Mouse (Mus musculus) left cerebral cortex, adult 8-10 months (tissue): Measurements from ENCODE around the gene Sost. TPM values are rescaled to one million over a fixed set of nuclear protein-coding genes. Genes with fewer than 3 reads are reported as not detected.
A peak's percentile ranks its signal among the peaks of the same experiment; 100 is the strongest.
"Not testable (repeated sequence)": the region's sequence is repeated elsewhere in the genome, so short reads cannot be mapped to it uniquely, and the experiment has no call there.

Experiments used
- DNase-seq, 2 experiments: peaks; one replicate each; pipeline ENCODE4 v3.0.0; 2022; ENCODE audit warnings: low spot score in 2 of 2
- total RNA-seq, 4 experiments: library from RNA; stranded (reverse); gene quantifications; 2 replicates each; pipeline ENCODE4 v1.2.4; 2022

Gene Sost
- total RNA-seq = under 1 TPM in 1 of 4 experiments, not detected in 3; 0.19 TPM

- DNase-seq = no peak
These were observed at the start of gene Sost for GRCm38 (mm10) chr11:101966965-101967614. TSS of gene Sost (minus strand) at chr11:101967015.

GRCm38 (mm10) chr11:102016136-102016535, 49.3 kb upstream of the Sost start:
- DNase-seq = no peak

GRCm38 (mm10) chr11:102015472-102015871, 48.7 kb upstream of the Sost start:
- no peak for DNase-seq

- no peak for DNase-seq
These were observed 46.4 kb upstream of the Sost start for GRCm38 (mm10) chr11:102013201-102013600.

GRCm38 (mm10) chr11:102011510-102011909, 44.7 kb upstream of the Sost start:
- DNase-seq = no peak

GRCm38 (mm10) chr11:102010140-102010539, 43.3 kb upstream of the Sost start:
- no peak for DNase-seq

- no peak for DNase-seq
These were observed 42.3 kb upstream of the Sost start for GRCm38 (mm10) chr11:102008954-102009637.

GRCm38 (mm10) chr11:102008372-102008771, 41.6 kb upstream of the Sost start:
- no peak for DNase-seq

GRCm38 (mm10) chr11:102006688-102007087, 39.9 kb upstream of the Sost start:
- DNase-seq = no peak

GRCm38 (mm10) chr11:102006271-102006670, 39.5 kb upstream of the Sost start:
- DNase-seq = no peak

GRCm38 (mm10) chr11:102004251-102004650, 37.4 kb upstream of the Sost start:
- DNase-seq = no peak

- no peak for DNase-seq
These were observed 32.7 kb upstream of the Sost start for GRCm38 (mm10) chr11:101999466-101999865.

- no peak for DNase-seq
These were observed 31.4 kb upstream of the Sost start for GRCm38 (mm10) chr11:101998258-101998657.

- no peak for DNase-seq
These were observed 29.1 kb upstream of the Sost start for GRCm38 (mm10) chr11:101995938-101996337.

GRCm38 (mm10) chr11:101994100-101994499, 27.3 kb upstream of the Sost start:
- no peak for DNase-seq

GRCm38 (mm10) chr11:101992411-101992810, 25.6 kb upstream of the Sost start:
- DNase-seq = peak; percentile 36 to 78

- DNase-seq = no peak
These were observed 25.0 kb upstream of the Sost start for GRCm38 (mm10) chr11:101991813-101992212.

- DNase-seq = peak in 1 of 2 experiments; percentile 71
These were observed 23.4 kb upstream of the Sost start for GRCm38 (mm10) chr11:101990244-101990643.

- no peak for DNase-seq
These were observed 20.1 kb upstream of the Sost start, which contains the start of gene Dusp3 for GRCm38 (mm10) chr11:101986913-101987312. TSS of gene Dusp3 (minus strand) at chr11:101987013.

- DNase-seq = peak; percentile 72 to 83
These were observed 19.2 kb upstream of the Sost start for GRCm38 (mm10) chr11:101985990-101986389.

- DNase-seq = not testable (repeated sequence)
These were observed 18.6 kb upstream of the Sost start for GRCm38 (mm10) chr11:101985450-101985849.

GRCm38 (mm10) chr11:101984054-101985025, 17.5 kb upstream of the Sost start, which contains the start of gene Cfap97d1:
TSS of gene Cfap97d1 (plus strand) at chr11:101984279.
- DNase-seq = peak; percentile 82 to 97
